Mouse (Mus musculus): ENCODE measurements around the gene Ccdc85a. TPM values are rescaled to one million over a fixed set of nuclear protein-coding genes. Genes with fewer than 3 reads are reported as not detected.
"Not testable (repeated sequence)": the region's sequence is repeated elsewhere in the genome, so short reads cannot be mapped to it uniquely, and the experiment has no call there.

The Ccdc85a gene
- polyA plus RNA-seq, 1 experiment from 2014 or later: 52.1 TPM

GRCm38 (mm10) chr11:28501190-28501589 is 82.9 kb downstream of the Ccdc85a start:
- no peak overlapping the region for H3K9ac ChIP-seq
- no peak overlapping the region for H3K4me2 ChIP-seq
- H3K36me3 ChIP-seq (replicated peaks): no peaks in the 10 kb centered on the region
- no peak for ATAC-seq (replicated peaks)
- no peaks in the 10 kb centered on the region for H3K27me3 ChIP-seq (replicated peaks)
- no peaks in the 10 kb centered on the region for H3K9me3 ChIP-seq
- H3K4me3 ChIP-seq: no peak overlapping the region
- no peak overlapping the region for H3K27ac ChIP-seq
- H3K4me1 ChIP-seq: 0 out of 2 replicates have a peak, but pooled peaks cover 5% of the 10 kb centered on the region

- H3K9ac ChIP-seq: no peak overlapping the region
- ATAC-seq (replicated peaks): no peak
- H3K4me3 ChIP-seq: no peak overlapping the region
- H3K4me2 ChIP-seq: no peak overlapping the region
- H3K36me3 ChIP-seq (replicated peaks): no peaks in the 10 kb centered on the region
- H3K4me1 ChIP-seq: 0 out of 2 replicates have a peak, but pooled peaks cover 5% of the 10 kb centered on the region
- no peaks in the 10 kb centered on the region for H3K9me3 ChIP-seq
- no peaks in the 10 kb centered on the region for H3K27me3 ChIP-seq (replicated peaks)
- H3K27ac ChIP-seq: no peak overlapping the region
Measured at GRCm38 (mm10) chr11:28497034-28497433, 87.1 kb downstream of the Ccdc85a start.

DNA sequence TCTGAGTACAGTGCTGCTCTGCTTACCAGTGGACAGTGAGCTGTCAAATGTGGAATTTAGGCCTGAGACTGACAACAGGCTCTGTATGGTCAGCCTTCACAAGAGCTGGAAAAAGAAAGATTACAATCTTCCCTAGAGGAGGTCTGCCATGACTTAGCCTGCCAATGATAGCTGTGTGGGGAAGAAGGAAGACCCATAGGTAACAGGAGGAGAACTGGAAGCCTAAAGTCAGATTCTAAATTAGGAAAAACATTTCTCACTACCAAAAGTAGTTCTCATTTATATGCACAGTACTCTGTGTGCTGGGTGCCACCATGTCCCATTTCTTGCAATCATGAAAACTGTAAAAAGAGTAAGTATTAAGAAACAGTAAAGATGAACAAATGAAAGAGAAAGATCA is 90.8 kb downstream of the Ccdc85a start:
- Histone ChIP-seq H3K36me3 (replicated peaks) (no peaks in the 10 kb centered on the region), H3K27me3 (replicated peaks) (no peaks in the 10 kb centered on the region), H3K4me2 (no peak overlapping the region), H3K4me1 (0 out of 2 replicates have a peak, but pooled peaks cover 5% of the 10 kb centered on the region), H3K27ac (no peak overlapping the region), H3K9ac (no peak overlapping the region), H3K9me3 (no peaks in the 10 kb centered on the region), H3K4me3 (no peak overlapping the region)
- ATAC-seq (replicated peaks): no peak

- Histone ChIP-seq H3K4me3 (no peak overlapping the region), H3K4me2 (no peak overlapping the region), H3K9me3 (no peaks in the 10 kb centered on the region), H3K27ac (no peak overlapping the region), H3K4me1 (no peaks in the 10 kb centered on the region), H3K36me3 (replicated peaks) (no peaks in the 10 kb centered on the region), H3K9ac (no peak overlapping the region), H3K27me3 (replicated peaks) (no peaks in the 10 kb centered on the region)
- WGBS: 78% methylated on average over 1 of the region's 1 CpGs
- ATAC-seq (replicated peaks): no peak
Measured at GRCm38 (mm10) chr11:28491330-28491729, 92.8 kb downstream of the Ccdc85a start.

DNA sequence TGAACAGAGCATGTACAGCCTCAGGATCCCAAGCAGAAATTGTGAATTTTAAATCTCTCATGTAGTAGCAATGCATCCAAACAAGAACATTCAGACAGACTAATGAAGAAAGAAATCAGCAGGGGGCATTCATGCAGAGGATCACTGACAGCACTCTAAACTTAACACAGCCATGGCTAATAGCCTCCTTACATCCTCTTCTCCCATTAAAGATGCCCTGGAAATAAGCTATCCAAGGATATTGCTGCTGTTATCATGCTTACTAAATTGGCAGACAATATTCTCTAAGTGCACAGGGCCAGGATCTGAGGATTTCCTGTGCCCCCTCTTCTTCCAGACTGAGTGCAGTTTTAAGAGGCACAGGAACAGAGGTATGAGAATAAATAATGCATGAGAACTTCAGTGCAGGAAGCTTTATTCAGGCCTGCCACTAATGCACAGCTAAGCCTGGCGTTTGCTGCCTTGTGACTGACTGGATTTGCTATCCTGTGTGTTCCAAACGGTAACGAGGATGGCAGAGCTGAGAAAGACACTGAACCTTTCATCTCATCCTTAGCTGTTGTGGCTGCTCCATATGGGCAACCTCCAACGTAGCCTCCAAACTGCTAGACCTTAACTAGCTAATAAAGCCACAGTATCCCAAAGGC is 99.9 kb downstream of the Ccdc85a start:
- WGBS: 14% methylated on average over 4 of the region's 4 CpGs

DNA sequence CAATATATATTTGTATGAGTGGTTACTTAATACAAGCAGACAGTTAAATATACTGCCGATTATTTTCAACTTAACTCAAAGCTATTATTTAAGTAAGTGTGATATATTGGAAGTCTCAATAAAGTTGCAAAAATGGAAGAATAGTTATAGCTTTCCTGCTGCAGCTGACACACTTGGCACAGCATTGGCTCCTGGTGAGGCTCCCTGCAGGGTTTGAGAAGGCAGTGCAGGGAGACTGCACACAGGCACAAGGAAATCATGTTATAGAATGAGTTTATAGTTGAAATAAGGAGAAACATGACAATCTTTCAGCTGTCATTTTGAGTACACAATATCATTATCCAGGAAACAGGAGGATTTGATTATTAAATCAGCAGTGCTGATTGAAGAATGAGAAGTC is 107.0 kb downstream of the Ccdc85a start:
- peak; percentile 72; the same call in 1 of the 2 replicates for ATAC-seq (replicated peaks)
- H3K27ac ChIP-seq: no peak overlapping the region
- no peaks in the 10 kb centered on the region for H3K36me3 ChIP-seq (replicated peaks)
- no peak overlapping the region for H3K9ac ChIP-seq
- no peaks in the 10 kb centered on the region for H3K4me1 ChIP-seq
- 94% methylated on average over 1 of the region's 1 CpGs for WGBS
- H3K4me2 ChIP-seq: no peak overlapping the region
- H3K4me3 ChIP-seq: no peak overlapping the region
- H3K9me3 ChIP-seq: no peaks in the 10 kb centered on the region
- no peaks in the 10 kb centered on the region for H3K27me3 ChIP-seq (replicated peaks)

More for the DNA sequence above, 99.9 kb downstream of the Ccdc85a start:
- H3K9ac ChIP-seq: no peak overlapping the region
- no peak overlapping the region for H3K4me3 ChIP-seq
- peaks cover 12% of the 10 kb centered on the region for H3K4me1 ChIP-seq
- H3K36me3 ChIP-seq (replicated peaks): no peaks in the 10 kb centered on the region
- H3K4me2 ChIP-seq: no peak overlapping the region
- no peaks in the 10 kb centered on the region for H3K27me3 ChIP-seq (replicated peaks)
- peak overlapping the region; percentile 74 for H3K27ac ChIP-seq
- H3K9me3 ChIP-seq: no peaks in the 10 kb centered on the region
- peak; percentile 92 for ATAC-seq (replicated peaks)

GRCm38 (mm10) chr11:28465726-28466125 is 118.4 kb downstream of the Ccdc85a start:
- H3K4me1 ChIP-seq: no peaks in the 10 kb centered on the region
- no peaks in the 10 kb centered on the region for H3K36me3 ChIP-seq (replicated peaks)
- ATAC-seq (replicated peaks): no peak
- no peak overlapping the region for H3K4me3 ChIP-seq
- H3K9ac ChIP-seq: no peak overlapping the region
- no peaks in the 10 kb centered on the region for H3K27me3 ChIP-seq (replicated peaks)
- H3K4me2 ChIP-seq: no peak overlapping the region
- no peak overlapping the region for H3K27ac ChIP-seq
- H3K9me3 ChIP-seq: no peaks in the 10 kb centered on the region

- ATAC-seq (replicated peaks): no peak
Measured at GRCm38 (mm10) chr11:28464926-28465325, 119.2 kb downstream of the Ccdc85a start.

GRCm38 (mm10) chr11:28459165-28459564 is 125.0 kb downstream of the Ccdc85a start:
- no peak overlapping the region for H3K27ac ChIP-seq
- H3K36me3 ChIP-seq (replicated peaks): no peaks in the 10 kb centered on the region
- H3K27me3 ChIP-seq (replicated peaks): no peaks in the 10 kb centered on the region
- 94% methylated on average over 1 of the region's 1 CpGs for WGBS
- H3K9me3 ChIP-seq: no peaks in the 10 kb centered on the region
- no peaks in the 10 kb centered on the region for H3K4me1 ChIP-seq
- H3K4me2 ChIP-seq: no peak overlapping the region
- no peak overlapping the region for H3K9ac ChIP-seq
- H3K4me3 ChIP-seq: no peak overlapping the region
- no peak for ATAC-seq (replicated peaks)

More at GRCm38 (mm10) chr11:28464926-28465325, 119.2 kb downstream of the Ccdc85a start:
- H3K36me3 ChIP-seq (replicated peaks): no peaks in the 10 kb centered on the region
- H3K9ac ChIP-seq: no peak overlapping the region
- H3K9me3 ChIP-seq: no peaks in the 10 kb centered on the region
- H3K27me3 ChIP-seq (replicated peaks): no peaks in the 10 kb centered on the region
- H3K27ac ChIP-seq: no peak overlapping the region
- WGBS: 92% methylated on average over 1 of the region's 1 CpGs
- H3K4me2 ChIP-seq: no peak overlapping the region
- H3K4me3 ChIP-seq: no peak overlapping the region
- no peaks in the 10 kb centered on the region for H3K4me1 ChIP-seq

DNA sequence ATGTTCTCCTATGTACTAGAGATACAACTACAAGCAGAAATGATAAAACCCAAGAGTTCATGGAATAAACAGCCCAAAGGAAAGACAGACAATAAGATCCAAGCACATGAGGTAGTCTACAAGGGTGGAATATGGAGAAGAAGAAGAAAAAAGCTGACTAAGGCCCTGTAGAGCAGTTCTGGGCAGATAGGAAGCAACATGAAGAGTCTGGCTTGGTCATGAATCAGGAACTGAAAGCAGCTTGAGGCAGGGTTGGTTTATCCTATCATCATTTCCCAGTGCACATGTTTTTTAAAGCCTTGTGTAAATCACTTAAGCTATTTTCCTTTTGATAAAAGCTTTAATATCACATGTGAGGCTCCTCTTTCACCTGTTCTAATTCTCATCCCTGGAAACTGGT is 144.2 kb downstream of the Ccdc85a start:
- Histone ChIP-seq H3K36me3 (replicated peaks) (no peaks in the 10 kb centered on the region), H3K4me1 (no peaks in the 10 kb centered on the region), H3K9me3 (no peaks in the 10 kb centered on the region), H3K27ac (no peak overlapping the region), H3K9ac (no peak overlapping the region), H3K27me3 (replicated peaks) (no peaks in the 10 kb centered on the region), H3K4me3 (no peak overlapping the region), H3K4me2 (no peak overlapping the region)
- no peak for ATAC-seq (replicated peaks)

DNA sequence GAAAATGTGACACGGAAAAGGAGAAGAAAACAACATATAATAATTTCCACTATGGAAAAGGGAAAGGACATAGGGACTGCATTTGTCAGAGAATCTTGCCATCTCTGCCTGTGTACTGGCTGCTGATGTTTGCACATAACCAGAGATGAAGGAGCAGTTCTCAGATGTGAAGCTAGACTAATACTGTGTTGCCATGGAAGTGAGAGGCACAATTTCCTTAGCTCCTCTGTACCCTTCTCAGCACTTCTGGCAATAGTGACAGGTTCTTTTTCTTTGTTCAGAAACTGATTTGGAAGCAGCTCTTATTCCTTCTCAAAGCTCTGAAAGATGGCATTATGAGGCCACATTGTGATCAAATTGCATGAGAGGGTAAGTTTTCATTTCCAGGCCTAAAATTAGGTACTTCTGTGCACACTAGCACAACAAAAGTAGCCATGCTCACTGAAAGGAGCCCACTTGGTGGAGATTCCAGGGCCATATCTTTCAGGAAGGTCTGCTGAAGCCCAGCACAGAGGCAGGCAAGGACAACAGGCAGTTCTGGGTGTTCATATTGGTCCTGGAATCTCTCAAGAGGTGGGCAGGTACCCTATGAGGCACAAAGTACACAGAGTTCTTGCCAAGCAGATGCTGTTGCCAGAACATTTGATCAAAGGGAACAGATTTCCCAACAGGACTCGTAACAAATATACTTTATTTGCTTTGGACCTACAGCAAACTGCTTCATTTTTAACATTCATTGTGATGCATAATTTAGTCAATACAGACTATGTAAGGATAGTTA is 161.5 kb downstream of the Ccdc85a start:
- no peaks in the 10 kb centered on the region for H3K4me1 ChIP-seq
- H3K4me2 ChIP-seq: no peak overlapping the region
- 85% methylated on average over 2 of the region's 2 CpGs for WGBS
- no peaks in the 10 kb centered on the region for H3K27me3 ChIP-seq (replicated peaks)
- peak overlapping the region; percentile 38; the same call in 1 of the 2 replicates for H3K27ac ChIP-seq
- H3K36me3 ChIP-seq (replicated peaks): no peaks in the 10 kb centered on the region
- no peak overlapping the region for H3K9ac ChIP-seq
- ATAC-seq (replicated peaks): no peak; the same call in 1 of the 2 replicates
- no peak overlapping the region for H3K4me3 ChIP-seq
- H3K9me3 ChIP-seq: no peaks in the 10 kb centered on the region

GRCm38 (mm10) chr11:28415841-28416240 is 168.3 kb downstream of the Ccdc85a start:
- no peaks in the 10 kb centered on the region for H3K27me3 ChIP-seq (replicated peaks)
- no peaks in the 10 kb centered on the region for H3K36me3 ChIP-seq (replicated peaks)
- H3K4me1 ChIP-seq: no peaks in the 10 kb centered on the region
- WGBS: 69% methylated on average over 2 of the region's 2 CpGs
- H3K27ac ChIP-seq: no peak overlapping the region
- H3K9ac ChIP-seq: no peak overlapping the region
- no peak overlapping the region for H3K4me3 ChIP-seq
- no peaks in the 10 kb centered on the region for H3K9me3 ChIP-seq
- no peak for ATAC-seq (replicated peaks)
- no peak overlapping the region for H3K4me2 ChIP-seq

- not testable (repeated sequence) for H3K27me3 ChIP-seq (replicated peaks); H3K9ac ChIP-seq; H3K4me3 ChIP-seq; H3K4me1 ChIP-seq; H3K9me3 ChIP-seq; H3K4me2 ChIP-seq; ATAC-seq (replicated peaks); H3K36me3 ChIP-seq (replicated peaks); H3K27ac ChIP-seq
- WGBS: 94% methylated on average over 2 of the region's 2 CpGs
Measured at GRCm38 (mm10) chr11:28409880-28410279, 174.2 kb downstream of the Ccdc85a start.

Data from midbrain, embryonic 15.5 days (tissue).